Mouse (Mus musculus): ENCODE data around the gene 5730480H06Rik. TPM values are rescaled to one million over a fixed set of nuclear protein-coding genes. Genes with fewer than 3 reads are reported as not detected.

The 5730480H06Rik gene
- total RNA-seq (2021): 1 to 10 TPM; 5.5 to 5.7 TPM

- intact Hi-C loops (cut with DNase I): no loop called here
- DNase-seq (ENCODE audit: low spot score): no peak
Measured at GRCm38 (mm10) chr5:48327652-48328051, at the start of gene 5730480H06Rik. TSS of gene 5730480H06Rik (plus strand) at chr5:48327952.

DNA sequence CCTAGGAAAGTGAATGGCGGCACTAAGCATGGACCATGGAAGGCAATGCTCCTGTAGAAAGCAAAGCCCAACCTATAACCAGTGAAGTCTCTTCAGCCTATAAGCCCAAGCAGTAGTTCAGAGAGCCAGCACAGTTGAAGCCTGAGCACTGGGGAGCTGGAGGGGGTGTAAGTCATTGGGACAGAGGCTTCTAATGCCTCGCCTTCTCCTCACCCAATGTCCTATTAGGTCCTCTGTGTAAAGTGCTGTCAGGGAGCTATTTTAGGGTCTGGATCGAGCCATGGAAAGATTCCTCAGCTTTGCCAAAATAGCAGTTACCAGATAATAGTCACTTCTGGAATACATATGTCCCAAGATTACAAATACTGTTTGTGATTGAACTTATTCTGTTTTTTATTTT, 26.6 kb upstream of the 5730480H06Rik start:
- no peak for DNase-seq (ENCODE audit: low spot score)
- intact Hi-C loops (cut with DNase I): no loop called here

- intact Hi-C loops (cut with DNase I): no loop called here
- DNase-seq (ENCODE audit: low spot score): no peak
Measured at GRCm38 (mm10) chr5:48315057-48315602, 12.6 kb upstream of the 5730480H06Rik start.

DNA sequence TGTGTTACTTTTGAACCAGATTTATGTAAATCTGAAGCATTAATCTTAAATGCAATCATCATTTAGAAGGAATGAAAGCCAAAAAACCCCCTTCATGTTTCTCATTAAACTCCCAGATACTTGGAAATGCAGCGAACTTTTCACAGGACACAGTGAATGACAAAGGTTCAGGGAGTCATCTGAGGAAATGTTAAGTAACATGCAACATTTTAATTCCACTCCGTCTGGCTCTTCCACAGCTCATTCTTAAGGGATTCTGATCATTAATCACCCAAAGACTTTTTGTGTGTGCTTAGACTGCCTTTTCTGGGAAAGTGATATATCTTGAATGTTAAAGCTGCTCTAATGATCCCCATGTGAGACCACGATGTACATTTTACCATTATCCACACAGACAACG, 7.2 kb upstream of the 5730480H06Rik start:
- intact Hi-C loops (cut with DNase I): no loop called here
- DNase-seq (ENCODE audit: low spot score): no peak

GRCm38 (mm10) chr5:48326221-48326620, 1.5 kb upstream of the 5730480H06Rik start:
- intact Hi-C loops (cut with DNase I): no loop called here

GRCm38 (mm10) chr5:48329751-48330150, 2.0 kb downstream of the 5730480H06Rik start:
- intact Hi-C loops (cut with DNase I): no loop called here
- DNase-seq (ENCODE audit: low spot score): no peak

More at GRCm38 (mm10) chr5:48326221-48326620, 1.5 kb upstream of the 5730480H06Rik start:
- DNase-seq (ENCODE audit: low spot score): no peak

DNA sequence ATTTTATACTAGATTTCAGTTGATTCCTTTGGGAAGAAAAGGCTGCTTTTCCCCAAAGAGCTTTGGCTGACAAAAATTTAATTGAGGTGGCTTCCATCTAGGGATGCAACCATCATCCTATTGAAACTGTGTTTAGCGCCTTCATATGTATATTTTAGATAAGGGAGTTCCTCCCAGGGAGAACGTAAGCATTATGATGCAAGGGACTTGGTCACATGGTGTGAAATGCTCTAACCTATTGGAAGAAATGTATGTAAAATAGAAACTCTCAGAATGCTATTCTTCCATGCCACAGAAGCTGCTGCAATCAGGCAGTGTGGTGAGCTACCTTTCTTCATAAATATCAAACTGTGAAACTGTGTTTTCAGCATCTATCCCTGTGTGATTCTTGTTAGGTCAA, 3.1 kb downstream of the 5730480H06Rik start:
- intact Hi-C loops (cut with DNase I): no loop called here

GRCm38 (mm10) chr5:48331441-48331840, 3.7 kb downstream of the 5730480H06Rik start:
- DNase-seq (ENCODE audit: low spot score): no peak
- intact Hi-C loops (cut with DNase I): no loop called here

More for the DNA sequence above, 3.1 kb downstream of the 5730480H06Rik start:
- DNase-seq (ENCODE audit: low spot score): no peak

DNA sequence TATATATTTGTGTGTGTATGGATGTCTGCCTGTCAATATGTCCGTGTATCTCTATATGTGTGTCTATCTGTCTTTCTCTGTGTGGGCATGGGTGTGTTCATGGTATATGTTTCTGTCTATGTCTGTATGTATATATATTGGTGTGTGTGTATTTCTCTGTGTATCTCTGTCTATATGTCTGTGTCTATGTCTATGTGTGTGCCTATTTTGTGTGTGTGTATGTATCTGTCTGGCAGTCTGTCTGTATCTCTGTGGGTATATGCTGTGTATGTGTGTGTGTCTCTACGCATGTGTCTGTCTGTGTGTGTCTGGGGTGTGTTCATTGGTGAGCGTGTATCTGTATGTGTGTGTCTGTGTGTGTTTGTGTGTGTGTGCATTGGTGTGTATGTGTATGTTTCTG, 5.7 kb downstream of the 5730480H06Rik start:
- intact Hi-C loops (cut with DNase I): no loop called here
- DNase-seq (ENCODE audit: low spot score): no peak

- intact Hi-C loops (cut with DNase I): no loop called here
- no peak for DNase-seq (ENCODE audit: low spot score)
Measured at GRCm38 (mm10) chr5:48333884-48334513, 6.2 kb downstream of the 5730480H06Rik start.

GRCm38 (mm10) chr5:48340808-48341433, 13.2 kb downstream of the 5730480H06Rik start:
- intact Hi-C loops (cut with DNase I): no loop called here
- no peak for DNase-seq (ENCODE audit: low spot score)

DNA sequence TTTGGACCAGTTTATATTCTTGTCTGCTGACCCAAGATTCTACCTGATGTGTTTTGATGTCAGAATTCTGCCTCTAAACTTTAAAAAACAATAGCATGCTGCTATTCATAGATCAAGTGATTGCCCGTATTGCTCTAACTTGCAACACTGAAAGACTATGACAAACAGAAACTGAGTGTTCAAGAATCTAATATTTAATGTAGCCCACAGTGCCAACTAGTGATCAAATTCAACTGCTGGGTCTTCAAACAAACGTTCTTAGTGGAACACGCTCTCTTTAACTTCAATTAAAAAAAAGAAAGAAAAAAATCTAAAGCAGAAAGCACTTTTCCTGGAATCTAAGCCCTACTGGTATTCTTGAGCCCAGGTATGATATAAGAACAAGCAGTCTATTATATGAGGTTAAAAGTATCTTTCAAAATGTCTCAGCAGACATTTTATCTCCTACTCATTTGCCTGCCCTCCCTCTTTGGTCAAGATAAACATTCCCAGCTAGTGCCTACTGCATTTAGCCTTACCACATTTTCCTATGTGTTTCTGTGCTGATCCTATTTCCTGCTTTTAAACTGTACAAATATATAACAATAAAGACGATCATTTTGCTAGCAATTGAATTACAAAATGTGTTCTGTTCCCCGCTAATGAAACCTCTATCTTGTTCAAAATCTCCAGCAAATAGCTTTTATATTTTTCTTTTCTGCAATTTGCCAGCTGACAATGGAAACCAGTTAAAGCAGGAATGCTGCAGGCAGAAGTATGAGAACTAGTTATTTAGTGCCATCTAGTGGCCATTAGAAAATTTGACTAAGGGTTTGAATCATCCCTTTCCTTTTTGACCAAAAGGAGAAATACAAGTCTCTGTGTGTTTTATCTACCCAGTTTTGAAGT, 17.6 kb downstream of the 5730480H06Rik start:
- DNase-seq (ENCODE audit: low spot score): no peak
- intact Hi-C loops (cut with DNase I): loop anchor here (2.0 to 5.0 kb wide), 2 partner anchors 103 to 219 kb away; no protein-coding TSS in a partner anchor

DNA sequence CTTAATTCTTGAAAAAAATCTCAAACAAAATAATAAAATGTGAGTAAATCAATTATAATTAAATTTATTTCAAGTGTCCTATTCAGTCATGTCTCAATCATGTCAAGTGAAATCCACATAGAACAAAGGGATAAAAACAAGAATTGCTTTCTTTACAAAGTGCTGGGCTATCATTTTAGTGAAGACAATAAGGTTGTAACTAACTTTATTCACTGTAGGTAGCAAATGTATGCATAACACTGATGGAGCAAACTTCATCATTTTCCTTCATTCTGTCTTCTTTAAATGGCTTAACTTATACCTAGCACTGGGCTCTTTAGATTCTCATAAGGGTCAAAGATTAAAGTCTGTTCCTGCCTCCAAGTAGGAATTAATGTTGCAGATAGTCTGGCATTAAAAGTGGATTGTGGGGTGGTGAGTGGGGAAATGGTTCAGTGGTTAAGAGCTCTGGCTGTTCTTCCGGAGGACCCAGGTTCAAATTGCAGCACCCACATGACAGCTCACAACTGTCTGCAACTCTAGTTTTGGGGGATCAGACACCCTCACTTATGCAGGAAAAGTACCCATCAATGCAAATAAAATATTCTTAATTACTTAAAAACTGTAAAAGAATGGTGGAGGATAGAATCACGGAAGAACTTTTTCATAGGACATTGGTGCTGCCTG, 18.4 kb downstream of the 5730480H06Rik start:
- DNase-seq (ENCODE audit: low spot score): no peak
- intact Hi-C loops (cut with DNase I): loop anchor here (2.0 to 5.0 kb wide), 2 partner anchors 104 to 219 kb away; no protein-coding TSS in a partner anchor

GRCm38 (mm10) chr5:48349309-48349708, 21.6 kb downstream of the 5730480H06Rik start:
- intact Hi-C loops (cut with DNase I): loop anchor here (5.0 kb wide), 1 partner anchor 107 kb away; no protein-coding TSS in a partner anchor
- no peak for DNase-seq (ENCODE audit: low spot score)

DNA sequence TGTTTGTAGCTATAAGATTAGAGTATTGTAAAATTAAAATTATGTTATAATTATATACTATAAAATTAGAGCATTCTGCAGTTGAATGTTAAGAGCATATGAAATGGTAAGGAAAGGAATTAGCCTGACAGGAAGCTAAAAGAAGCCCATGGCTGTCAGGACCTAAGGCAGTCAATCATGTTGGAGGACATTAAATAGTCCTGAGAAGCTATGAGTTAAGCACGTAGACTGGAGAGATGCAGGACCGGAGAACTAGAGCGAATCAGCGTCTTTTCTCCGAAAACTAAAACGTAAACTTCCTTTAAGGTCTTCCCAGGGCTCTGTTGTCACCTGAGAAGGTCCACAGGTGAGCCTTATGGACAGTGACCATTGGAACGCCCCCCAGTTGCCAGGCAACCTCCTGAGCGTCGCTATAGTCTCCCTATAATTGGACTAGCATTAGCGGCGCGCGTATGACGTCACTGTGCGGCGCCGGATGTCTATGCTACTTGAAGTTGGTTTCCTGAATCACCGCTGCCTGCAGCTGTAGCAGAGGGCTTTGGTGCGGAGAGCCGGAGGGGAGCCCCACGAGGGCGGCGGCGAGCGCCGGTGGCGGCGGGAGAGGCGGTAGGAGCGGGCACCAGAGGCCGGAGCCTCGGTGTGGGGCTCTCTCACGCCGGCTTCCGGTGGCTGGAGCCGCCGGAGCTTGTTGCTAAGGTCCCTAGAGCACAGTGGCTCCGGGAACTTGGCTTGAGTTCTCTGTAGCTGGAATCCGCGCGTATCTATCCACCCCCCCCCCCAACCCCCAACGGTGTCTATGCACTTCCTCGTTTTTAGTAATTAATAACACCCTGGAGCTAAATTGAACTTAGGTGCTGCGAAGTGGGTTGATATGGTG, 44.4 kb downstream of the 5730480H06Rik start:
- intact Hi-C loops (cut with DNase I): no loop called here
- DNase-seq (ENCODE audit: low spot score): peak; percentile 85

- no peak for DNase-seq (ENCODE audit: low spot score)
- intact Hi-C loops (cut with DNase I): no loop called here
Measured at GRCm38 (mm10) chr5:48402497-48402896, 74.7 kb downstream of the 5730480H06Rik start.

DNA sequence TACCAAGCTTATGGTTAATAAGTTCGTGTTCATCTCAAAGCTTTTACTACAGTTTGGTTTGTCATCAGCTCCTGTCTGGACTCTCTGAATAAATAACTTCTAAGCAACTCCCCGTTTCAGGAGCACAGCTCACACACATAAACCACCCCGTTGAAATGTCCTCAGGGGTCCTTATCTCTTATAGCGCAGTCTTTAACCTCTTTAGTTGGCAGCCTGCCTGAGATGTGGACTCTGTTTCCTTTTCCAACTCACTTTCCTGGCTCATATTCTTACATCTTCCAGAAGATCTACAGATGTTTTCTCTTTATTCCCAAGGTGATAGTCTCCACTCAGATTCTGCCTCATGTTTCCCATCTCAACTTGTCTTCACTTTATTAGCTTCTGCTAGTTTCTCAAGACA, 80.5 kb downstream of the 5730480H06Rik start:
- DNase-seq (ENCODE audit: low spot score): no peak
- intact Hi-C loops (cut with DNase I): no loop called here

- intact Hi-C loops (cut with DNase I): no loop called here
- DNase-seq (ENCODE audit: low spot score): no peak
Measured at GRCm38 (mm10) chr5:48410348-48410747, 82.6 kb downstream of the 5730480H06Rik start.

DNA sequence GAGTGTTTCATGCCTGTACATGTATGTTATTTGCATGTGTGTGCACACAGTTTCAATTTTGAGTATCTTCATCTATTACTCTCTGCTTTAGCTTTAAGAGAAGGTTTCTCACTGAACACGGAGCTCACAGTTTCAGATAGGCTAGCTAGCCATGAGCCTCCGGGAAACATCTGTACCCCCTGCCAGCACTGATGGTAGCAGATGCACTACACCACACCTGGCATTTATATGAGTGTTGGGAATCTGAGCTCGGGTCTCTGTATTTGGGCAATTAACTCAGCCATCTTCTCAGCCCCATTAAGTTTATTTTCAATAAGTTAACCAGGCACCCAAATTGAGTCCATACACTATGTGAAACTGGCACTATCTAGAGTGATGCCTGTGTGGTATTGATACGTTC, 83.7 kb downstream of the 5730480H06Rik start:
- no peak for DNase-seq (ENCODE audit: low spot score)
- intact Hi-C loops (cut with DNase I): no loop called here
